Mouse (Mus musculus) MEL (cell line): ENCODE data around the gene Armc6. TPM values are rescaled to one million over a fixed set of nuclear protein-coding genes. Genes with fewer than 3 reads are reported as not detected.

ENCODE experiments used
- DNase-seq: peaks from one replicate; pipeline ENCODE4 v3.0.0; 2011; ENCODE audit warnings: low read depth, low spot score
- H3K27ac ChIP-seq: 2 replicates; pipeline ENCODE4 v1.5.1; 2012; ENCODE audit warnings: low read depth, mild to moderate bottlenecking, control low read depth, low read length, moderate library complexity; ENCODE audit not compliant: control insufficient read depth
- H3K27me3 ChIP-seq, 2 experiments: fragments of 150-350 bp in 1 of 2; sonication (generic) in 1 of 2; 2 replicates each; pipeline ENCODE4 v1.6.1; 2012; ENCODE audit warnings: low read length in 2 of 2, mild to moderate bottlenecking in 2 of 2, improper control_type of control experiment in 1 of 2, moderate library complexity in 1 of 2; ENCODE audit not compliant: insufficient read depth in 2 of 2, control insufficient read depth in 1 of 2
- H3K36me3 ChIP-seq, 2 experiments: 2 replicates each; pipeline ENCODE4 v1.6.1; 2012 to 2014; ENCODE audit warnings: low read length in 2 of 2, improper control_type of control experiment in 1 of 2, inconsistent platforms in 1 of 2, mild to moderate bottlenecking in 1 of 2; ENCODE audit not compliant: insufficient read depth in 2 of 2, control insufficient read depth in 1 of 2
- H3K4me1 ChIP-seq, 2 experiments: fragments of 150-350 bp in 1 of 2; sonication (generic) in 1 of 2; 2 replicates each; pipeline ENCODE4 v1.6.1; 2012; ENCODE audit warnings: low read length in 2 of 2, improper control_type of control experiment in 1 of 2, mild to moderate bottlenecking in 1 of 2; ENCODE audit not compliant: insufficient read depth in 2 of 2, control insufficient read depth in 1 of 2
- H3K4me3 ChIP-seq, 2 experiments: fragments of 150-350 bp in 1 of 2; sonication (generic) in 1 of 2; 2 replicates each; pipeline ENCODE4 v1.5.1; 2012; ENCODE audit warnings: low read depth in 2 of 2, low read length in 2 of 2, mild to moderate bottlenecking in 2 of 2, moderate library complexity in 2 of 2, control low read depth in 1 of 2, improper control_type of control experiment in 1 of 2; ENCODE audit not compliant: control insufficient read depth in 1 of 2, insufficient read depth in 1 of 2
- H3K79me2 ChIP-seq: 2 replicates; pipeline ENCODE4 v1.6.1; 2012; ENCODE audit warnings: mild to moderate bottlenecking, low read length, moderate library complexity; ENCODE audit not compliant: control insufficient read depth, poor library complexity, insufficient read depth
- H3K9ac ChIP-seq: 2 replicates; pipeline ENCODE4 v1.6.1; 2012; ENCODE audit warnings: low read depth, mild to moderate bottlenecking, control low read depth, low read length, moderate library complexity; ENCODE audit not compliant: control insufficient read depth, poor library complexity, severe bottlenecking
- H3K9me3 ChIP-seq: fragments of 150-350 bp; sonication (generic); replicated peaks from 2 replicates; pipeline ENCODE4 v1.6.1; 2012; ENCODE audit warnings: mild to moderate bottlenecking, low read length, improper control_type of control experiment, moderate library complexity; ENCODE audit not compliant: insufficient read depth
- CHD1 ChIP-seq: IDR thresholded peaks from 2 replicates; pipeline ENCODE4 v1.6.1; 2012; ENCODE audit warnings: low read depth, mild to moderate bottlenecking, inconsistent platforms, low read length, improper control_type of control experiment
- CHD2 ChIP-seq: IDR thresholded peaks from 2 replicates; pipeline ENCODE4 v1.6.1; 2011; ENCODE audit warnings: low read length, improper control_type of control experiment
- CTCF ChIP-seq, 3 experiments: IDR thresholded peaks in 2 of 3; conservative IDR thresholded peaks in 1 of 3; 2 replicates each; pipeline ENCODE4 v1.5.1; 2011 to 2012; ENCODE audit warnings: low read length in 3 of 3, low read depth in 2 of 3, mild to moderate bottlenecking in 2 of 3, improper control_type of control experiment in 1 of 3, inconsistent platforms in 1 of 3, mixed read lengths in 1 of 3, moderate library complexity in 1 of 3; ENCODE audit not compliant: control insufficient read depth in 1 of 3, insufficient read depth in 1 of 3, poor library complexity in 1 of 3, severe bottlenecking in 1 of 3
- ELF1 ChIP-seq: IDR thresholded peaks from 2 replicates; pipeline ENCODE4 v1.6.1; 2014; ENCODE audit warnings: low read depth, mild to moderate bottlenecking, inconsistent platforms, low read length, improper control_type of control experiment, moderate library complexity
- EP300 ChIP-seq, 2 experiments: IDR thresholded peaks; 2 replicates each; pipeline ENCODE4 v1.6.1; 2011; ENCODE audit warnings: improper control_type of control experiment in 2 of 2, low read length in 2 of 2, low read depth in 1 of 2, mild to moderate bottlenecking in 1 of 2
- ETS1 ChIP-seq: IDR thresholded peaks from 2 replicates; pipeline ENCODE4 v1.6.1; 2012; ENCODE audit warnings: low read depth, mild to moderate bottlenecking, inconsistent platforms, low read length, improper control_type of control experiment, moderate library complexity
- GABPA ChIP-seq: IDR thresholded peaks from 2 replicates; pipeline ENCODE4 v1.6.1; 2012; ENCODE audit warnings: low read depth, mild to moderate bottlenecking, inconsistent platforms, low read length, improper control_type of control experiment, moderate library complexity
- GATA1 ChIP-seq: IDR thresholded peaks from 2 replicates; pipeline ENCODE4 v1.6.1; 2011; ENCODE audit warnings: low read depth, low read length, improper control_type of control experiment
- JUND ChIP-seq: IDR thresholded peaks from 2 replicates; pipeline ENCODE4 v1.6.1; 2011; ENCODE audit warnings: low read depth, mild to moderate bottlenecking, improper control_type of control experiment, low read length
- MAFK ChIP-seq: IDR thresholded peaks from 2 replicates; pipeline ENCODE4 v1.6.1; 2011; ENCODE audit warnings: low read depth, mild to moderate bottlenecking, low read length, improper control_type of control experiment, borderline replicate concordance
- MAX ChIP-seq: IDR thresholded peaks from 2 replicates; pipeline ENCODE4 v1.6.1; 2011; ENCODE audit warnings: low read length, improper control_type of control experiment
- MAZ ChIP-seq: IDR thresholded peaks from 2 replicates; pipeline ENCODE4 v1.6.1; 2012; ENCODE audit warnings: low read depth, mild to moderate bottlenecking, inconsistent platforms, low read length, improper control_type of control experiment
- MYB ChIP-seq: IDR thresholded peaks from 2 replicates; pipeline ENCODE4 v1.6.1; 2011; ENCODE audit warnings: mild to moderate bottlenecking, low read depth, low read length, improper control_type of control experiment
- POLR2A ChIP-seq, 2 experiments: IDR thresholded peaks; 2 replicates each; pipeline ENCODE4 v1.6.1; 2011 to 2012; ENCODE audit warnings: low read length in 2 of 2, mild to moderate bottlenecking in 2 of 2, control low read depth in 1 of 2, improper control_type of control experiment in 1 of 2, low read depth in 1 of 2, moderate library complexity in 1 of 2; ENCODE audit not compliant: control insufficient read depth in 1 of 2, insufficient read depth in 1 of 2, poor library complexity in 1 of 2
- POLR2AphosphoS2 ChIP-seq: IDR thresholded peaks from 2 replicates; pipeline ENCODE4 v1.6.1; 2011; ENCODE audit warnings: low read length, improper control_type of control experiment
- RAD21 ChIP-seq: IDR thresholded peaks from 2 replicates; pipeline ENCODE4 v1.6.1; 2011; ENCODE audit warnings: mild to moderate bottlenecking, low read depth, low read length, improper control_type of control experiment
- SIN3A ChIP-seq: IDR thresholded peaks from 2 replicates; pipeline ENCODE4 v1.6.1; 2012; ENCODE audit warnings: low read length, improper control_type of control experiment, inconsistent platforms
- TBP ChIP-seq: IDR thresholded peaks from 2 replicates; pipeline ENCODE4 v1.8.0; 2011; ENCODE audit warnings: low read depth, low read length, improper control_type of control experiment
- TCF12 ChIP-seq: IDR thresholded peaks from 2 replicates; pipeline ENCODE4 v1.6.1; 2014; ENCODE audit warnings: low read depth, mild to moderate bottlenecking, inconsistent platforms, low read length, improper control_type of control experiment, moderate library complexity
- UBTF ChIP-seq: IDR thresholded peaks from 2 replicates; pipeline ENCODE4 v1.6.1; 2012; ENCODE audit warnings: low read depth, mild to moderate bottlenecking, inconsistent platforms, low read length, improper control_type of control experiment, moderate library complexity, borderline replicate concordance; ENCODE audit not compliant: insufficient read depth
- USF1 ChIP-seq: IDR thresholded peaks from 2 replicates; pipeline ENCODE4 v1.6.1; 2014; ENCODE audit warnings: low read depth, mild to moderate bottlenecking, inconsistent platforms, low read length, improper control_type of control experiment, moderate library complexity
- ZC3H11A ChIP-seq: IDR thresholded peaks from 2 replicates; pipeline ENCODE4 v1.6.1; 2012; ENCODE audit warnings: low read depth, mild to moderate bottlenecking, inconsistent platforms, low read length, improper control_type of control experiment
- ZMIZ1 ChIP-seq: IDR thresholded peaks from 2 replicates; pipeline ENCODE4 v1.6.1; 2012; ENCODE audit warnings: low read depth, mild to moderate bottlenecking, inconsistent platforms, low read length, improper control_type of control experiment, moderate library complexity
- ZNF384 ChIP-seq: IDR thresholded peaks from 2 replicates; pipeline ENCODE4 v1.6.1; 2012; ENCODE audit warnings: low read depth, mild to moderate bottlenecking, inconsistent platforms, low read length, improper control_type of control experiment
- polyA plus RNA-seq, 2 experiments: library from polyadenylated mRNA; stranded (reverse) in 1 of 2; unstranded in 1 of 2; fragments of >175 nt in 1 of 2; fragments of >200 nt in 1 of 2; gene quantifications; 2 replicates each; pipeline versions ENCODE4 v1.2.1 to v1.2.4; 2012; ENCODE audit warnings: low replicate concordance in 2 of 2, low read depth in 1 of 2; ENCODE audit not compliant: insufficient read length in 2 of 2, insufficient read depth in 1 of 2, missing spikeins in 1 of 2
- total RNA-seq: library from RNA; depleted of rRNA; stranded (reverse); fragments of 300-350 nt; gene quantifications from 2 replicates; pipeline ENCODE4 v1.2.3, GENCODE M21; 2012

Gene Armc6
- total and polyA plus RNA-seq, 3 experiments: 39.5 to 63.9 TPM; not detected in 1

DNA sequence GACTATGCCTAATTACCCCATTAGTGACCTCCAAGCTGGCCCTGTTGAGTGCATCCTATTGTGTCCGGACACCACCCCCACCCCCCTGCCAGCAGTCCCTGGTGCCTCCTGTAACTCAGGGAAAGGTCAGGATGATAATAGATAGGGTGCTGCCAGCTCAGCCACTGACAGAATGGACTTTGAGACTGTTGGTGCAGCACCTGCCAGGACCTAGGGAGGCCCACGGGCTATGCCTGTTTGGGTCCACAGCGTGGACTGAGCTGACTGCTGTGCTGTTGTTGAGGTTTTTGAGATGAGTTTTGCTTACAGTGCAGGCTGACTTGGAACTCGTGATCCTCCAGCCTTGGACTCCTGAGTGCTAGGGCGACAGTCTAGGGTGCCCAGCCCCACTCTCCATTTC, 41.0 kb downstream of the Armc6 start:
- H3K79me2 ChIP-seq: peaks cover 2% of the 10 kb centered on the region; the same call in 1 of the 2 replicates
- TF ChIP-seq JUND (no peak), ZMIZ1 (no peak), ZNF384 (no peak), MYB (no peak), MAZ (no peak), TCF12 (no peak), TBP (no peak), CTCF (IDR thresholded peaks at IDR 0.05 in 2 of 3, conservative IDR thresholded peaks at IDR 0.05 in 1 of 3; ENCODE audit: control insufficient read depth in 1 of 3, insufficient read depth in 1 of 3, low read depth in 2 of 3, low read length in 3 of 3, poor library complexity in 1 of 3, severe bottlenecking in 1 of 3) (no peak), SIN3A (no peak), POLR2AphosphoS2 (no peak), ZC3H11A (no peak), CHD2 (no peak), UBTF (no peak), RAD21 (no peak), ETS1 (no peak), CHD1 (no peak), GATA1 (no peak), USF1 (no peak)
- TF ChIP-seq, all 39 proteins: peak for 0
- Histone ChIP-seq H3K4me3 (no peak overlapping the region), H3K9ac (no peak overlapping the region), H3K4me1 (no peaks in the 10 kb centered on the region), H3K9me3 (no peaks in the 10 kb centered on the region), H3K27me3 (no peaks in the 10 kb centered on the region), H3K36me3 (no peaks in the 10 kb centered on the region; a peak in 2 of 4 replicates), H3K27ac (no peak overlapping the region)
- no peak for DNase-seq

GRCm38 (mm10) chr8:70188707-70189106, 45.6 kb downstream of the Armc6 start:
- Histone ChIP-seq H3K27ac (no peak overlapping the region), H3K4me1 (no peaks in the 10 kb centered on the region), H3K9ac (no peak overlapping the region), H3K36me3 (no peaks in the 10 kb centered on the region; a peak in 1 of 4 replicates), H3K4me3 (no peak overlapping the region), H3K9me3 (no peaks in the 10 kb centered on the region), H3K79me2 (no peaks in the 10 kb centered on the region), H3K27me3 (no peaks in the 10 kb centered on the region)
- no peak for TF ChIP-seq POLR2A (IDR thresholded peaks at IDR 0.05; ENCODE audit: control insufficient read depth in 1 of 2, insufficient read depth in 1 of 2, low read depth in 1 of 2, low read length in 2 of 2, poor library complexity in 1 of 2)
- TF ChIP-seq MAX: no peak
- TF ChIP-seq MAFK: no peak
- TF ChIP-seq ELF1: no peak
- no peak for TF ChIP-seq GABPA
- no peak for TF ChIP-seq EP300 (IDR thresholded peaks at IDR 0.05; ENCODE audit: low read depth in 1 of 2, low read length in 2 of 2)
- no peak for TF ChIP-seq JUND
- no peak for TF ChIP-seq UBTF
- no peak for DNase-seq
